Mouse (Mus musculus): ENCODE data around the gene Pdx1.

Pdx1 gene

GRCm38 (mm10) chr5:147284365-147284764, 14.6 kb downstream of the Pdx1 start:
- no peak for DNase-seq (ENCODE audit: low spot score)

GRCm38 (mm10) chr5:147291764-147292505, 22.2 kb downstream of the Pdx1 start:
- DNase-seq (ENCODE audit: low spot score) = peak; percentile 32

GRCm38 (mm10) chr5:147292506-147293120, 22.9 kb downstream of the Pdx1 start:
- peak; percentile 35 for DNase-seq (ENCODE audit: low spot score)

- peak; percentile 83 for DNase-seq (ENCODE audit: low spot score)
These were observed 23.6 kb downstream of the Pdx1 start for GRCm38 (mm10) chr5:147293127-147293910.

- peak; percentile 68 for DNase-seq (ENCODE audit: low spot score)
These were observed 24.4 kb downstream of the Pdx1 start for GRCm38 (mm10) chr5:147294121-147294520.

- no peak for DNase-seq (ENCODE audit: low spot score)
These were observed 27.5 kb downstream of the Pdx1 start for GRCm38 (mm10) chr5:147297249-147297648.

GRCm38 (mm10) chr5:147299255-147300000, 29.7 kb downstream of the Pdx1 start:
- peak; percentile 91 for DNase-seq (ENCODE audit: low spot score)

- DNase-seq (ENCODE audit: low spot score) = no peak
These were observed 30.2 kb downstream of the Pdx1 start for GRCm38 (mm10) chr5:147300001-147300363.

GRCm38 (mm10) chr5:147300917-147301780, 31.4 kb downstream of the Pdx1 start:
- peak; percentile 66 for DNase-seq (ENCODE audit: low spot score)

- DNase-seq (ENCODE audit: low spot score) = no peak
These were observed 32.0 kb downstream of the Pdx1 start for GRCm38 (mm10) chr5:147301781-147302070.

- no peak for DNase-seq (ENCODE audit: low spot score)
These were observed 32.4 kb downstream of the Pdx1 start for GRCm38 (mm10) chr5:147302141-147302540.

- DNase-seq (ENCODE audit: low spot score) = no peak
These were observed 33.1 kb downstream of the Pdx1 start for GRCm38 (mm10) chr5:147302746-147303400.

- DNase-seq (ENCODE audit: low spot score) = no peak
These were observed 34.8 kb downstream of the Pdx1 start for GRCm38 (mm10) chr5:147304276-147305155.

- no peak for DNase-seq (ENCODE audit: low spot score)
These were observed 35.4 kb downstream of the Pdx1 start for GRCm38 (mm10) chr5:147305166-147305565.

- no peak for DNase-seq (ENCODE audit: low spot score)
These were observed 36.3 kb downstream of the Pdx1 start for GRCm38 (mm10) chr5:147305856-147306637.

- peak; percentile 86 for DNase-seq (ENCODE audit: low spot score)
These were observed 37.1 kb downstream of the Pdx1 start, which contains the start of gene Cdx2 for GRCm38 (mm10) chr5:147306638-147307397. Gene Cdx2 (minus strand): TSS chr5:147307270.

GRCm38 (mm10) chr5:147307398-147307785, 37.6 kb downstream of the Pdx1 start:
- DNase-seq (ENCODE audit: low spot score) = no peak

- no peak for DNase-seq (ENCODE audit: low spot score)
These were observed 38.7 kb downstream of the Pdx1 start for GRCm38 (mm10) chr5:147308451-147308850.
